Mouse (Mus musculus) G1E (cell line): ENCODE data around the gene Ksr1.

Experiments used
- CTCF ChIP-seq: IDR thresholded peaks from 2 replicates; pipeline ENCODE4 v1.5.1; 2012; ENCODE audit warnings: low read depth, low read length, inconsistent platforms, mixed read lengths
- TAL1 ChIP-seq: conservative IDR thresholded peaks from 2 replicates; pipeline ENCODE4 v1.6.1; 2012; ENCODE audit warnings: low read depth, low read length, inconsistent platforms, mixed read lengths

GRCm38 (mm10) chr11:78972811-78973351 lies 173.3 kb downstream of the Ksr1 start:
- TF ChIP-seq CTCF (no peak), TAL1 (no peak)
